Mouse (Mus musculus): ENCODE measurements at regions not wholly inside any gene's neighbourhood (a gene's known extent, or its start where the extent isn't known, plus 50 kb on each side); places are given as distances from the start of the nearest gene placed in this dataset.
A peak's percentile ranks its signal among the peaks of the same experiment; 100 is the strongest.

DNA sequence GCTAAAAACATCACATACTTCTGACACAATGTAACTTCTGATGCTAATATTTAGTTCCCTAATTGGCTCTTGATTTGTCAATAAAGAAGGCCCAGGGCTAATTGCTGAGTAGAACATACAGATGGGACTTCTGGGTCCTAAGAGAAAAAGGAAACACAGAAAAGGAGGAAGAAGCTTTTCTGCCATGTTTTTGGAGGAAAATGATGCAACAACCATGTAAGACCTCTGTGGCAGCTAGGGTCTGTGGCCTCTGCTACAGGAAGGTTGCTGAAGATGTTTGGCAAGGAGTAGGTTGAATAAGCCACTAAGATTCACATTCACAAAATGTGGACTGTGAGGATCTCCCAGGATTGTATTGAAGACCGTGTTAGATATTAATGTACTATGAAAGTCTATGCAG, 94.9 kb downstream of the Cldn1 start:
- H3K36me3 ChIP-seq (ENCODE audit: control insufficient read depth, insufficient read depth, low read length) = no peaks in the 10 kb centered on the region
- H3K27ac ChIP-seq = no peak overlapping the region
- no peak overlapping the region for H3K9ac ChIP-seq (ENCODE audit: low read depth, low read length)
- H3K4me3 ChIP-seq = no peak overlapping the region
- H3K4me1 ChIP-seq (ENCODE audit: control insufficient read depth, insufficient read depth, low read length) = no peaks in the 10 kb centered on the region
- H3K79me2 ChIP-seq (replicated peaks; ENCODE audit: control insufficient read depth, insufficient read depth, low read length) = no peaks in the 10 kb centered on the region
- intact Hi-C loops (cut with DNase I) = no loop called here
- no peaks in the 10 kb centered on the region for H3K27me3 ChIP-seq (ENCODE audit: control insufficient read depth, insufficient read depth, low read length)
- 70% methylated on average over 1 of the region's 1 CpGs for WGBS
- TF ChIP-seq CTCF (IDR thresholded peaks at IDR 0.05) = no peak
- no peak for TF ChIP-seq POLR2A (IDR thresholded peaks at IDR 0.05; ENCODE audit: insufficient read depth, low read depth, low read length)
- TF ChIP-seq EP300 (IDR thresholded peaks at IDR 0.05; ENCODE audit: insufficient read depth, low read depth, low read length) = no peak
- DNase-seq = no peak

- H3K9ac ChIP-seq (ENCODE audit: low read depth, low read length) = no peak overlapping the region
- H3K4me3 ChIP-seq = no peak overlapping the region
- H3K79me2 ChIP-seq (replicated peaks; ENCODE audit: control insufficient read depth, insufficient read depth, low read length) = no peaks in the 10 kb centered on the region
- H3K27me3 ChIP-seq (ENCODE audit: control insufficient read depth, insufficient read depth, low read length) = no peaks in the 10 kb centered on the region
- intact Hi-C loops (cut with DNase I) = no loop called here
- H3K4me1 ChIP-seq (ENCODE audit: control insufficient read depth, insufficient read depth, low read length) = no peaks in the 10 kb centered on the region
- no peak for DNase-seq
- H3K36me3 ChIP-seq (ENCODE audit: control insufficient read depth, insufficient read depth, low read length) = no peaks in the 10 kb centered on the region
- 50% methylated on average over 2 of the region's 2 CpGs for WGBS
- no peak overlapping the region for H3K27ac ChIP-seq
- peak; percentile 25 for TF ChIP-seq CTCF (IDR thresholded peaks at IDR 0.05)
- no peak for TF ChIP-seq EP300 (IDR thresholded peaks at IDR 0.05; ENCODE audit: insufficient read depth, low read depth, low read length)
Measured at GRCm38 (mm10) chr16:26252824-26253223, 118.8 kb downstream of the Cldn1 start.

GRCm38 (mm10) chr16:26251698-26252097, 119.9 kb downstream of the Cldn1 start:
- no peak for TF ChIP-seq CTCF (IDR thresholded peaks at IDR 0.05)
- no peak for TF ChIP-seq EP300 (IDR thresholded peaks at IDR 0.05; ENCODE audit: insufficient read depth, low read depth, low read length)
- TF ChIP-seq POLR2A (IDR thresholded peaks at IDR 0.05; ENCODE audit: insufficient read depth, low read depth, low read length) = no peak
- H3K4me1 ChIP-seq (ENCODE audit: control insufficient read depth, insufficient read depth, low read length) = no peaks in the 10 kb centered on the region
- H3K79me2 ChIP-seq (replicated peaks; ENCODE audit: control insufficient read depth, insufficient read depth, low read length) = no peaks in the 10 kb centered on the region
- DNase-seq = no peak
- no peak overlapping the region for H3K4me3 ChIP-seq
- H3K27me3 ChIP-seq (ENCODE audit: control insufficient read depth, insufficient read depth, low read length) = no peaks in the 10 kb centered on the region
- intact Hi-C loops (cut with DNase I) = no loop called here
- 61% methylated on average over 5 of the region's 5 CpGs for whole genome bisulfite sequencing
- H3K27ac ChIP-seq = no peak overlapping the region
- H3K36me3 ChIP-seq (ENCODE audit: control insufficient read depth, insufficient read depth, low read length) = no peaks in the 10 kb centered on the region
- H3K9ac ChIP-seq (ENCODE audit: low read depth, low read length) = no peak overlapping the region

DNA sequence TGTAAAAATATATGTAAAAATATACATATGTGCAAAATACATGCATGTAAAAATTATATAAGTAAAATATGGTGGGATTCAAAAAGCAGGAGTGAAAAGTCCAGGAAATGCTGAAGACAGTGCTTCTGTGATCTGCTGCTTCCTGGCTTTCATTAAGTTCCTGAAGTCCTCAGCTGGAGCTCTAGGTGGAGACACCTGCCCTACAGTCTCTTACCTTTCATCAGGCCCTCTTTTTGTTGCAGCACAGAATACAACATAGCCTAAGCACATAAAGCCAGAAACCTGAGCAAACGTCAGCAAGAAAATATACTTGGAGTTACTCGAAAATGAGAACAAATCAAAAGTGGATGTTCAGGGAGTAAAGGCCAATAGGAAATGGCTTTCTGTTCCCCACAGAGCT, 120.6 kb downstream of the Cldn1 start:
- intact Hi-C loops (cut with DNase I) = no loop called here
- H3K79me2 ChIP-seq (replicated peaks; ENCODE audit: control insufficient read depth, insufficient read depth, low read length) = no peaks in the 10 kb centered on the region
- no peak overlapping the region for H3K9ac ChIP-seq (ENCODE audit: low read depth, low read length)
- no peak overlapping the region for H3K4me3 ChIP-seq
- H3K4me1 ChIP-seq (ENCODE audit: control insufficient read depth, insufficient read depth, low read length) = no peaks in the 10 kb centered on the region
- no peak for DNase-seq
- 67% methylated on average over 2 of the region's 2 CpGs for whole genome bisulfite sequencing
- no peak for TF ChIP-seq POLR2A (IDR thresholded peaks at IDR 0.05; ENCODE audit: insufficient read depth, low read depth, low read length)
- no peak for TF ChIP-seq CTCF (IDR thresholded peaks at IDR 0.05)
- TF ChIP-seq EP300 (IDR thresholded peaks at IDR 0.05; ENCODE audit: insufficient read depth, low read depth, low read length) = no peak
- H3K36me3 ChIP-seq (ENCODE audit: control insufficient read depth, insufficient read depth, low read length) = no peaks in the 10 kb centered on the region
- no peaks in the 10 kb centered on the region for H3K27me3 ChIP-seq (ENCODE audit: control insufficient read depth, insufficient read depth, low read length)
- no peak overlapping the region for H3K27ac ChIP-seq

DNA sequence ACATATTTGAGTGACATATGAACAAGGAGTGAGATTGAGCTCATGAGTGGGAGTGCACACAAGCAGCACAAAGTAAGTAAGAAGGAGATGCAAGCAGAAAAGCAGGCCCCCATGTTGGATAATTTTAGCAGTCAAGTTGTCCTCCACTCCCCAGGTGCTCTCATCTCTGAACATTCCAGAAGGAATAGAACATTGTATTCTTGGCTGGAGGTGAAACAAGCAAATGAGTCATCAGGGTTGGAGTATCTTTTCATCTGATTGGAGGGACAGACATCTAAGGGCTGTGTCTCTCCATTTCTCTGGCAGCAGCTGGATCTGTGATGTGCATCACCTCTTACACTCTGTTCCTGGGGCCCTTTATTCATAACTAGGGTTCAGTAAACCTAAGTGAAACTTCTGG, 122.7 kb downstream of the Cldn1 start:
- Histone ChIP-seq H3K27ac (no peak overlapping the region), H3K4me1 (ENCODE audit: control insufficient read depth, insufficient read depth, low read length) (no peaks in the 10 kb centered on the region), H3K79me2 (replicated peaks; ENCODE audit: control insufficient read depth, insufficient read depth, low read length) (no peaks in the 10 kb centered on the region), H3K9ac (ENCODE audit: low read depth, low read length) (no peak overlapping the region), H3K36me3 (ENCODE audit: control insufficient read depth, insufficient read depth, low read length) (no peaks in the 10 kb centered on the region), H3K27me3 (ENCODE audit: control insufficient read depth, insufficient read depth, low read length) (no peaks in the 10 kb centered on the region), H3K4me3 (no peak overlapping the region)
- no peak for DNase-seq
- intact Hi-C loops (cut with DNase I) = no loop called here
- no peak for TF ChIP-seq POLR2A (IDR thresholded peaks at IDR 0.05; ENCODE audit: insufficient read depth, low read depth, low read length)
- TF ChIP-seq EP300 (IDR thresholded peaks at IDR 0.05; ENCODE audit: insufficient read depth, low read depth, low read length) = no peak
- TF ChIP-seq CTCF (IDR thresholded peaks at IDR 0.05) = no peak

- Histone ChIP-seq H3K4me3 (no peak overlapping the region), H3K27ac (no peak overlapping the region), H3K36me3 (ENCODE audit: control insufficient read depth, insufficient read depth, low read length) (no peaks in the 10 kb centered on the region), H3K79me2 (replicated peaks; ENCODE audit: control insufficient read depth, insufficient read depth, low read length) (no peaks in the 10 kb centered on the region), H3K4me1 (ENCODE audit: control insufficient read depth, insufficient read depth, low read length) (no peaks in the 10 kb centered on the region), H3K9ac (ENCODE audit: low read depth, low read length) (no peak overlapping the region), H3K27me3 (ENCODE audit: control insufficient read depth, insufficient read depth, low read length) (no peaks in the 10 kb centered on the region)
- DNase-seq = no peak
- 44% methylated on average over 1 of the region's 1 CpGs for WGBS
- no peak for TF ChIP-seq CTCF (IDR thresholded peaks at IDR 0.05)
- TF ChIP-seq POLR2A (IDR thresholded peaks at IDR 0.05; ENCODE audit: insufficient read depth, low read depth, low read length) = no peak
- TF ChIP-seq EP300 (IDR thresholded peaks at IDR 0.05; ENCODE audit: insufficient read depth, low read depth, low read length) = no peak
- intact Hi-C loops (cut with DNase I) = no loop called here
Measured at GRCm38 (mm10) chr16:26247926-26248325, 123.7 kb downstream of the Cldn1 start.

Data from heart, adult 2 months (tissue).